Mouse (Mus musculus) R1 (cell line): ENCODE measurements at regions not wholly inside any gene's neighbourhood (a gene's known extent, or its start where the extent isn't known, plus 50 kb on each side); places are given as distances from the start of the nearest gene placed in this dataset.

Source experiments
- DNase-seq: peaks from one replicate; pipeline ENCODE4 v3.0.0-alpha.2; 2018; ENCODE audit warnings: low read depth, low spot score

DNA sequence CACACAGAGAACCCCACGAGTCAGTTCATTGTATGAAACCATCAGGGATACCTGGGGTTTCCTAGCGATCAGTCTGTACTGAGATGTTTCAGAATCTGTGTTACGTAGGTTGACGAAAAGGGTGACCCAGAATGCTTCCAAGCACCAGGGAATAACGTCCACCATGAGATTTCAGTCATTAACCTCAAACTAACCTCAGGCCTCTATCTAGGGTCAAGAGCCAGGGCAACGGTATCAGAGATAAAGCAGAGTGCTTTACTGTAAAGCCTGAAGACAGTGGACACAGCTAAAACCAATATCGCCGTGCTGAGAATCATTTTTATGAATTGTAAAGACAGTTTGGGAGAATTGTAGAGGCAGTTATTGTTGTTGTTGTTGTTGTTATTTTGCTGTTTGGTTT, 52.9 kb upstream of the Errfi1 start:
- DNase-seq: no peak

DNA sequence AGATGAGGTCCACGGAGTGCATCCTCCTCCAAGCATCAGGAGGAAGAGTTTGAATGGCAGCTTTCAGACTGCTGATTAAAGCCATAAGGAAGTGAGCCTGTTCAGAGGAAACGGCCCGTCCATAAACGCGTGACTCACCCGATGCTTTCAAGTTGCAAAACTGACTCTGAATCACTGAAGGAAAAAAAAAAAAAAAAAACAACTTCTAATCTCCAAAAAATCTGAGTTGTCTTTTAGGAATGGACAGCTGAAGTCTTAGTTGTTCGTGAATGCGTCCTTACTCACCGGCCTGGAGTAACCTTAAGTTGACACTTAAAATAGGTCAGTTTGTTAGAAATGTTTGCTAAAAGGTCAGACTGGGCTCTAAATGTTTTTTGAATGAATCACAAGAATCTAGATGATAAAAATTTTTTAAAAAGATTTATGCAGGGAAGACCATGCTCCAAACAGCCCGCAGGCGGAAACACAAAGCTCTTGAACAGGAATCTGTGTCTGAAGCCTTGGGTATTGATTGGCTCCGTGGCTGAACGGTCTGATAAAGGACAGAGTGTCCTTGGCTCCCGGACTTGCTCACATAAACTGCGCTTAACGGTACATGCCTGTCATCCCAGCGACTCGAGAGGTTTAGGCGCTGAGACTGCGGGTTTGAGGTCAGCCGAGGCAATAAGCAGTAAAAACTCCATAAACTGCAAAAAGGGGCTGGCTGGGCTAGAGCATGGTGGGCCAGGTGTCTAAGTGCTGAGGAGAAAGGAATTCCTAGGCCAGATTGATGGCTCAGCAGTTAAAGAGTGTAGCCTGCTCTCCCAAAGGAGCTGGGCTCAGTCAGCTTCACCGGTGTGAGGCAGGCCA, 53.9 kb upstream of the Errfi1 start:
- peak; percentile 31 for DNase-seq

DNA sequence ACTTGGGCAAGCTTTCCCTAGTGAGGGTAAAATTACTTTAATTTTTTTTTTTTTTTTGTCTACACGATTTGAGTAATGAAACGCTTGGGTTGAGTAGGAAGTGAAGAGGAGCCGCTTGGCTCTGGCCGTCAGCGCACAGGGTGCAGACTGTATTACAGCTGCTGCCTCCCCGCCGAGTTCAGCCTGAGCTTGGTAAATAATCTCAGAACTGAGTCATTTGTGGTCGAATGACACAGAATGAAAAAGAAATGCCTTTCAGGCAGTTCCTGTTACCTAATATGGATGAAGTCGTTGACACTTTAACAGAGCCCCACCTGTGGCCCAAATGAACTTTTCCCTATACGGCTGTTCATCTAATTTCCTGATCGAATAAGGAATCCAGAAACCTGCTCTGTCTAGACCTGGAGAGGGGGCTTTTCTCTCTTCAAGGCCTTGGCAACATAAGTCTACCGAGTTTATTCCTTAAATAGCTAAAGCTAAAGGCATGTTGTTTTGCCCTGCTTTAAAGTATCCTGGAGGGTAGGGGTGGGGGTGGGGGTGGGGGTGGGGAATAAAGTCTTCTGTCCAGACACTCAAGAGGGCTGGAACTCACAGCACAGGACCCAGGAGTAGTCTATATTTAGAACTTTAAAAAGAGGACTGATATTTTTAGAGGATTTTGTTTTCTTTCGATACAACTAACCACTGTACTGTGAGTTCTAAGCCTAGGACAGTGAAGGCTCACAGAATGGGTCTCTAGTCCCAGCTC, 54.8 kb upstream of the Errfi1 start:
- peak; percentile 34 for DNase-seq

DNA sequence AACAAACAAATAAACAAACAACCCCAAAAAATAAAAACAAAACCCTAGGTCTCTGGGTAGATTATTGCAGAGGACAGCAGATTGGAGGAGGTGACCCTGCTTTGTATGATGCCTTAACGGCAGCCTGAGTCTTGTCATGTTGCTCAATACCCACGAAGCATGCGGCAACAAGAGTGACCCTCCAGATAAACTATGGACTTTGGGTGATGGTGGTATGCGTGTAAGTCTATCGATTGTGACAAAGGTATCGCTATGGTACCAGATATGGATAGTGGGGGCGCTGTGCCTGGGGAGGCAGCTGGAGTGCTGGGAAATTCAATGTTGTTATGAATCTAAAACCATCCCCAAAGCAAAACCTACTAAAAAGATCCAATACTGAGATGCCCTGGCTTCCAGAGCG, 55.4 kb upstream of the Errfi1 start:
- DNase-seq: no peak

DNA sequence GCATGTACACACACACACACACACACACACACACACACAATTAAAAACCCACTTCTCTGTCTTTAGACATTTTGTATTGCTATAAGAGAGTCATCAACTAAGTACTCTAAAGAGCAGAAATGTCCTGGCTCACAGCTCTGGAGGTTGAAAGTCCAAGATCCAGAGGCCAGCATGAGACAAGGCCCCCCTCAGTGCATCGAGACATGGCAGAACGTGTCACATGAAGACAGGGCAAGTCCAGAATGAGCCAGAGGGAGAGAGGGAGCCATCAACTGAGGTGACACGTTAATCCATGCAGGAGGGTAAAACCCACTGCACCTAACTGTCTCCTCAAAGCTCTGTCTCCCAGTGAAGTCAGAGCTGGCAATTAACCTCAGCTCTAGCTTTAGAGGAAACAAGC, 56.7 kb upstream of the Errfi1 start:
- no peak for DNase-seq

DNA sequence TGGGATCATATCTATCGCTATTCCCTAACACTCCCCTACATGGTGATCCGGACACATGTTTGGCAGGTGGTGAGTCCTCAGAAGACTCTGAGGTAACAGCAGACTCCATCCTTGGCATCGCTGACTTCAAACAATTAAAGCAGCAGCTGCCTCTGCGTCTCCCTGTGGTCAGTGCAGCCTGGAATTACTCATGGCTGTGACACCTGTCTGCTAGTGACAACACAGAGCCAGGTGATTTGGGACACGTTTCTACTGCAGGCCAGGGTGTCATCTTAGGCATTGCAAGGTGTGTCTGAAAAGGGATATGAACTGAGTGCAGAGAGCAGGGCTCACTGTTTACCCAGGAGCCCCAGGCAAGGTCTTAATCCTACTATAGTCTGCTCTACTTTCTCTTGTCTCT, 58.8 kb upstream of the Errfi1 start:
- DNase-seq: no peak

GRCm38 (mm10) chr4:150794257-150794794, 59.4 kb upstream of the Errfi1 start:
- peak; percentile 48 for DNase-seq

GRCm38 (mm10) chr4:150793146-150793545, 60.6 kb upstream of the Errfi1 start:
- DNase-seq: no peak

DNA sequence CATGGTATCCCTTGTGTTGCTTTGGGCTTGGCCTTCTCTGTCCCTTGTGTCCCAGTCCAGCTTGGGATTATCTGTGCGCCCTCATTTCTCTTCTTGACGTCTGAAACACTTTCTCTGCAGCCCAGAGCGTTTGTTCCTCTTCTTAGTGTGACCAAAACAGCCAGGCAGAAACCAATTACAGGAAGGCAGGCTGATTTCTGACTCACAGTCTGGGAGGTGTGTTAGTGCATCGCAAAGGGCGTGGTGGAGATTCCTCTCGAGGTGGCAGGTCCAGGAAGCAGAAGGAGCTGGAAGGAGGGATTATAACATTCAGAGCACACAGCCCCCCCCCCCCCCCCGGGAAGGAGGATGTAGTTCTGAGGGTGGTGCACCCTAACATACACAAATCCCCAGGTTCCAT, 64.6 kb upstream of the Errfi1 start:
- DNase-seq: no peak

DNA sequence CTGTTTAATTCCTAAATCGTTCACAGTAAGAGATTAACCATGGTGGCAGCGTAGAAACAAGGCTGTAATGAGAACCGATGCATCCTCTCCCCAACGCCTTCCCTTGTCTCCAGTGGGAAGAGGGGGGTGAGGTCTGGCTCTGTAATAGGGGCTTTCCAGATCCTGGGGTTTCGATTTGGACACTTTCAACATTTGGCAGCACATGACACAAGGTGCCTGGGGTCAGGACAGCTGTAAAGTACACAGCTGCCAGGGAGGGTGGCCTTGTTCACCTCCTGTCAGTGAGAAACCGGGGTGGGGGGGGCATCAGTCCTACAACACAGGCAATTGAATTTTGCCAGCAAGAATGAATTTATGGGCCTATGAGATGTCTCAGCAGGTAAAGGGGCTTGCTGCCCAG, 66.6 kb upstream of the Errfi1 start:
- no peak for DNase-seq

DNA sequence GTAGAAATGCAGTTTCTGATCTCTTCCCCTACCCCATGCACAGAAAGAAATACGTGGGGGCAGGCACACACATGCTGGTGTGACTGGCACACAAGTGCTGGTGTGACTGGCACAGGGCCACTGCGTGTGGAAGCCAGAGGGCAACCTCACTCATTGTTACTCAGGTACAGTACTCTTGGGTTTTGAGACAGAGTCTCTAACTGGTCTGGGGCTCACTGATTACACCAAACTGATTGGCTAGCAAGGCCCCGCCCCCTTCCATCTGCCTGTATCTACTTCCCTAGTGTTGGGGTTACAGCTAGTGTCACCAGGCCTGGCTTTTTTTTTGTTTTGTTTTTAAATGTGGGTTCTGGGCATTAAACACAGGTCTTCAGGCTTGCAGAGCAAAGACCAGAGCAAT, 67.1 kb upstream of the Errfi1 start:
- peak; percentile 44 for DNase-seq

DNA sequence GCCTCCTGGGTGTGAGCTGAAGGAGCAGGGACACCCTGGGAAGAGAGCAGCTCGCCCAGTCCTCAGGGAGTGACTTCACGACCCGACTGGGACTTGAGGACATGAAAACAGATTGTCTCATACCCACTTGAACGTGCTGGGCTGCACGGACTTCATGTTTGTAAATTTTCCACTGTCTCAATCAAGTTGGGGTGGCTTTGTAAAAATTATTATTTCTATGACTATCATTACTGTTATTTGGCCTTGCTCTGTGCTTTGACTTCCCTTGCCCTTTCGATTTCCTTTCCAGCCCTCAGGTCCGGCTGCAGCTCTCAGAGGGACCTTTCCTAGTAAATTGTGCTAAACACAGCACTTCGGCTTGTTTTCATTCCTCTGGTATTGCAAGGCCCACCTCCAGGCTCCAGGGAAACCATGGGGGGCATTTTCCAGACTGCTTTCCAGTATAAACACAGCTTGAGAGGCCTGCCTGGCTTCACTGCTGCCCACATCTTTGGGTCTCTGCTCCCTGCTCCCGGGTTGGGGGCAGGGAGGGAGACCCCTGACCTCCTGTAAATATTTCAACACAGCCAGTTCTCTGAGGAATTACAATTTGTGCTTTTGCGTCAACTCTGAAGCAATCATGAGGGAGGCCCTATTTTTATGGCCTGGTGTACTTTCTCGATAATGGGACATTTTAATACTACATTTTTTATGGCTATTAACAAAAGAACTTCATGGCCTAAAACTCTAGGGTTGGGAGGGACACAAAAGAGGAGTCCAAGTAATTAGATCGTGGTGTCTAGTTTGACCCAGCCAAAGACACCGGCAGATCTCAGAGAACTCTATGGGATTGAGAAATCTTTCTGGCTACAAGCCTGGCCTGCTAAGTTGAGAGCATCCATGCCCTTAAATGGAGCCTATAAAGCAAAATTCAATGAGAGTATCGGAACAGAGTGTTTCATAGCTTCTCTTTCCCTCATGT, 68.9 kb upstream of the Errfi1 start:
- no peak for DNase-seq

DNA sequence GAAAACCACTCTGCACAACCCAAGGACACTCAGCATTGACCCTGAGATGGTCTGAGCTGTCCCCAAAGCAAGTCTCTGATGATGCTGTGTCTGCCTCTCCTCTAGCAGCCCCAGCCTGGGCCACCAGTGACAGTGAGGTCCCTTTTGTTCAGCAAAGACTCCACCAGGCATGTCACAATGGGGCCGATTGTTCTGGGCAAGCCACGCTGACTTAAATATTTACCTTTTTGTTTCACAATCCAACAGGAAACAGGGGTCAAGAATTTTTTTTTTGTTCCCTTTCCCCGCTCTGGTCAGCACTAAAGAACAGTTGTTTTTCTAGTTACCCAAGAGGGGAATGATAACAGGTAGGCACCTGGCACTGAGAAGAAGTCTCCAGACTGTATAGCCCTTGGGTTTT, 72.4 kb upstream of the Errfi1 start:
- no peak for DNase-seq

DNA sequence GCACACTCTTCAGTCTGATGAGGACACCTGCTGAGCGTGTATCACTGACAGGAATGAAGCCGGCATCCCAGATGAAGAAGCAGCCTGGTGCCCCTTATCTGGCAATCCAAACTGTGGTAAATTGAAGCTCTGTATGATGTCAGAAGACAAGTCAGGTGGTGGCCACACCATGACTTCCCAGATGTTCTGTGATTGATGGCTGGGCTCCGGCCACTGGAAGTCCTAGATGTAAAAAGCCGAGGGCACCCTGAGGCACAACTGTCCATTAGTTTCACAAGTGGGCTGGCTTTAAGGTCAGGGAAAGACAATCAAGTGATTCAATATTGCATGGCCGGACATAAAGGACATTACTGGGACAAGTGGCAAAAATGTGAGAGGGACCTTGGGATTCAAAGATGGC, 74.4 kb upstream of the Errfi1 start:
- no peak for DNase-seq

- no peak for DNase-seq
Measured at GRCm38 (mm10) chr4:150778683-150779082, 75.0 kb upstream of the Errfi1 start.

DNA sequence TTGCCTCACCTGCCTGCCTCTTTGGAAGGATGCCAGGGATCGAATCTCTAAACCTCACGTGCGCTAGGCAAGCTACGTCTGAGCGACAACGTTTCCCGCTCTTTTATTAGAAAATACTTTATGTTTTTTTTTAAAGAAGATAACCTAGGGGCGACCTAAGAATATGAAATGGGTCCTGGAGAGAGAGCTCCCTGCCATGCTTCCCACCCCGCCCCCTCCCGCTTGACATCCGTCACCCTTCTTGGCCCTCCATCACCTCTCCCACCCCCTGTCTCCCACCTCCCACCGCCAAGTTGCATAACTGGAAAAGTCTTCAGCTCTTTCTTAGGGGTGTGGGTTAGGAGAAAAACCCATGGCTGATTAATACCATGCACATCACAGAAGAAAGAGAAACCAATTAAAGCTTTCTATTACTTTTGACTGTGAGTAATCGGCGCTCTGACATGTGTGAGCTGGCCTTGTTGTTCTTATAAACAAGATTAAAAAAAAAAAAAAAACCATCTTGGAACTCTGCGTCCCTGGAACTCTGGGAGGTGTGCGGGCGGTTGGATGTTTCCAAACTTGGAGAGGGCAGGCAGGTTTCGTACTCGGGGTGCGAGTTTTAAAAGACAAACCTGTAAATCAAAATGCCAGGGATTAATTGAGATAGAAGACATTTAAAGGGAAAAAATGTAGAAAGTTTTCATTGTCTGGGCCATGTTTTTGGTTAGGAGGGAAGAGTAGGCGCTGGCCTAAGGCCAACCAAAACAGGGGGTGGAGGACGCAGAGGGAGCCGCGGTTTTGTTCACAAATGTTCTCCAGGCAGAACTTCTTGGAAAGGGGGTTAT, 77.8 kb upstream of the Errfi1 start:
- no peak for DNase-seq

- DNase-seq: no peak
Measured at GRCm38 (mm10) chr4:150775281-150775680, 78.4 kb upstream of the Errfi1 start.

GRCm38 (mm10) chr4:150774289-150774914, 79.3 kb upstream of the Errfi1 start:
- peak; percentile 61 for DNase-seq

GRCm38 (mm10) chr4:150771922-150772651, 81.6 kb upstream of the Errfi1 start:
- no peak for DNase-seq

DNA sequence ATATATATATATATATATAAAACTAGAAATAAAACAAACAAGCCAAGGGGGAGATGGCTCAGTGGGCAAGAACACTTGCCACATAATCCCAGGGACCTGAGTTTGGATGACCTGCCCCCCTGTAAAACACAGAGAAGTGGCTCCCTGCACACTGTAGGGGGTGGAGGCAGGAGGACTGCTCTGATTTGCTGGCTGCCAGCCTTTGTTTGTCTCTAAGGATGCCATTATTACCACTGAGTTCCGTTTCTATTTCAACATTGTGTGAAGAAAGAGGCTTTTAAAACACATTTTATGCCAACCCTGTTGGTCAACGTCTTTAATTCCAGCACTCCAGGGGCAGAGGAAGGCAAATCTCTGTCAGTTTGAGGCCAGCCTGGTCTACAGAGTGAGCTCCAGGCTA, 82.2 kb upstream of the Errfi1 start:
- DNase-seq: no peak
